Mouse (Mus musculus): ENCODE measurements around the gene Gm29582.
"Not testable (repeated sequence)": the region's sequence is repeated elsewhere in the genome, so short reads cannot be mapped to it uniquely, and the experiment has no call there.

The Gm29582 gene

GRCm38 (mm10) chrY:30738461-30738860, at the start of gene Gm29582:
Gene Gm29582 (minus strand): TSS chrY:30738561.
- DNase-seq, result not testable (repeated sequence)
